In the genomic region with DNA sequence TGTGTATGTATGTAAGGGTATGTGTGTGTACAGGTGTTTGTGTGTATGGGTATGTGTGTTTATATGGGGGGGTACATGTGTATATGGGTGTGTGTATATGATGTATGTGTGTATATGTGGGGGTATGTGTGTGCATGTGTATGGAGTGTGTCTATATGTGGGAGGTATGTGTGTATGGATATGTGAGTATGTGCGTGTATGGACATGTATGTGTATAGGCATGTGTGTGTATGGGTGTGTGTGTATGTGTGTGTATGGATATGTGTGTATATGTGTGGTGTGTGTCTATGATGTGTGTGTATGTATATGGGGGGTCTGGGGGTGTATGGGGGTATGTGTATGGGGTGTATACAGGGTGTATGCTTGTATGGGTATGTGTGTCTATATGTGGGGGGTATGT, we compare ENCODE assay signal across 28 mouse cellular contexts. TPM values are rescaled to one million over a fixed set of nuclear protein-coding genes. Genes with fewer than 3 reads are reported as not detected.
DNase-seq lines count a peak whose midpoint lies in the region; ATAC-seq lines count a peak whose summit lies in the region.
"Had no signal": no experiment of that assay in that cellular context is flagged by ENCODE, and none has a peak within 500 bp of the region (broad histone marks: within the 10 kb centered on the region; RNA-seq: fewer than 3 reads in every experiment).

No protein-coding gene starts in this region.

- H3K9ac ChIP-seq in embryonic facial prominence, embryonic 11.5 days (replicated peaks; ENCODE audit: low read length): no peak overlapping the region
- H3K9ac ChIP-seq in limb, embryonic 12.5 days (replicated peaks): no peak overlapping the region
- no peak overlapping the region for H3K9ac ChIP-seq in midbrain, embryonic 11.5 days (ENCODE audit: low read length)
- H3K9ac ChIP-seq in midbrain, embryonic 15.5 days: no peak overlapping the region
- H3K9ac ChIP-seq: embryonic facial prominence, embryonic 12.5 days; forebrain, embryonic 12.5 days; forebrain, embryonic 15.5 days; heart, embryonic 13.5 days; hindbrain, embryonic 12.5 days had no signal

- no peaks in the 10 kb centered on the region for H3K4me1 ChIP-seq in embryonic facial prominence, embryonic 11.5 days (ENCODE audit: control insufficient read depth, insufficient read depth, low read length)
- H3K4me1 ChIP-seq in embryonic facial prominence, embryonic 10.5 days: peaks cover 11% of the 10 kb centered on the region
- H3K4me1 ChIP-seq in limb, embryonic 12.5 days (replicated peaks): peaks cover 11% of the 10 kb centered on the region
- peaks cover 11% of the 10 kb centered on the region for H3K4me1 ChIP-seq in limb, embryonic 10.5 days
- H3K4me1 ChIP-seq in midbrain, embryonic 11.5 days (ENCODE audit: control insufficient read depth, insufficient read depth, low read length): peaks cover 6% of the 10 kb centered on the region; the same call in 1 of the 2 replicates
- peaks cover 2% of the 10 kb centered on the region; the same call in 1 of the 2 replicates for H3K4me1 ChIP-seq in midbrain, embryonic 15.5 days
- H3K4me1 ChIP-seq: forebrain, embryonic 15.5 days had no signal

- 0 out of 2 replicates have a peak, but pooled peaks have one; percentile 23 for ATAC-seq in embryonic facial prominence, embryonic 11.5 days (replicated peaks; ENCODE audit: insufficient number of reproducible peaks, low FRiP score, low TSS enrichment, low read depth)
- ATAC-seq in limb, embryonic 12.5 days (ENCODE audit: insufficient number of reproducible peaks, insufficient read depth, low FRiP score, low TSS enrichment, low read depth): 0 out of 2 replicates have a peak, but pooled peaks have one; percentile 66
- ATAC-seq in midbrain, embryonic 11.5 days (ENCODE audit: low FRiP score): no peak
- no peak for ATAC-seq in midbrain, embryonic 15.5 days (replicated peaks)
- ATAC-seq: activated CD4-positive, CD25-positive, alpha-beta regulatory T cell, adult 4 months; forebrain, embryonic 15.5 days; hindbrain, embryonic 16.5 days; inflammation-experienced regulatory T-cells, adult 6 months had no signal

- WGBS in embryonic facial prominence, embryonic 11.5 days: 88% methylated on average over 1 of the region's 1 CpGs
- 90% methylated on average over 1 of the region's 1 CpGs for WGBS in embryonic facial prominence, embryonic 10.5 days
- 94% methylated on average over 1 of the region's 1 CpGs for WGBS in limb, embryonic 12.5 days
- WGBS in limb, embryonic 10.5 days: 96% methylated on average over 1 of the region's 1 CpGs
- 90% methylated on average over 1 of the region's 1 CpGs for WGBS in midbrain, embryonic 11.5 days
- 96% methylated on average over 1 of the region's 1 CpGs for WGBS in midbrain, embryonic 15.5 days

- no peaks in the 10 kb centered on the region for H3K36me3 ChIP-seq in embryonic facial prominence, embryonic 11.5 days (replicated peaks; ENCODE audit: control insufficient read depth, insufficient read depth, low read depth, low read length)
- H3K36me3 ChIP-seq in embryonic facial prominence, embryonic 10.5 days (replicated peaks): no peaks in the 10 kb centered on the region
- no peaks in the 10 kb centered on the region for H3K36me3 ChIP-seq in limb, embryonic 12.5 days
- no peaks in the 10 kb centered on the region for H3K36me3 ChIP-seq in limb, embryonic 10.5 days
- no peaks in the 10 kb centered on the region for H3K36me3 ChIP-seq in midbrain, embryonic 11.5 days (ENCODE audit: control insufficient read depth, insufficient read depth, low read length)
- H3K36me3 ChIP-seq in midbrain, embryonic 15.5 days (replicated peaks): no peaks in the 10 kb centered on the region
- H3K36me3 ChIP-seq: embryonic facial prominence, embryonic 12.5 days; forebrain, embryonic 12.5 days; forebrain, embryonic 15.5 days; heart, embryonic 10.5 days; heart, embryonic 13.5 days; hindbrain, embryonic 12.5 days had no signal

- no peak for DNase-seq in embryonic facial prominence, embryonic 11.5 days (ENCODE audit: low spot score)
- DNase-seq in embryonic facial prominence, embryonic 10.5 days (ENCODE audit: low spot score): no peak
- DNase-seq in limb, embryonic 10.5 days (ENCODE audit: low spot score): no peak
- DNase-seq in midbrain, embryonic 11.5 days (ENCODE audit: low spot score, missing footprints): peak; percentile 37
- DNase-seq: adrenal gland, adult 8-10 months; adrenal gland, postnatal 25 days; cerebellum, adult 11-12 months; cerebellum, adult 8-10 months; cerebellum, postnatal 10 days; cerebellum, postnatal 36 days; embryo, embryonic 11 days; gastrocnemius, postnatal 25 days; heart, postnatal 14 days had no signal

- no peak overlapping the region for H3K27ac ChIP-seq in embryonic facial prominence, embryonic 11.5 days (replicated peaks; ENCODE audit: low read depth, low read length)
- no peak overlapping the region for H3K27ac ChIP-seq in embryonic facial prominence, embryonic 10.5 days (replicated peaks)
- H3K27ac ChIP-seq in limb, embryonic 12.5 days: no peak overlapping the region
- no peak overlapping the region for H3K27ac ChIP-seq in limb, embryonic 10.5 days
- no peak overlapping the region for H3K27ac ChIP-seq in midbrain, embryonic 11.5 days (ENCODE audit: low read depth, low read length)
- no peak overlapping the region for H3K27ac ChIP-seq in midbrain, embryonic 15.5 days
- H3K27ac ChIP-seq: embryonic facial prominence, embryonic 12.5 days; forebrain, embryonic 12.5 days; forebrain, embryonic 15.5 days; heart, adult 2 months; heart, embryonic 10.5 days; heart, embryonic 13.5 days; hindbrain, embryonic 12.5 days had no signal

- no peak overlapping the region for H3K4me3 ChIP-seq in embryonic facial prominence, embryonic 11.5 days (ENCODE audit: low read depth, low read length)
- H3K4me3 ChIP-seq in embryonic facial prominence, embryonic 10.5 days: no peak overlapping the region
- no peak overlapping the region for H3K4me3 ChIP-seq in limb, embryonic 12.5 days (replicated peaks)
- H3K4me3 ChIP-seq in limb, embryonic 10.5 days: no peak overlapping the region
- H3K4me3 ChIP-seq in midbrain, embryonic 11.5 days (ENCODE audit: low read depth, low read length): no peak overlapping the region
- no peak overlapping the region for H3K4me3 ChIP-seq in midbrain, embryonic 15.5 days
- H3K4me3 ChIP-seq: embryonic facial prominence, embryonic 12.5 days; erythroblast, embryonic 14.5 days; forebrain, embryonic 12.5 days; forebrain, embryonic 15.5 days; heart, adult 2 months; heart, embryonic 10.5 days; heart, embryonic 13.5 days; hindbrain, embryonic 12.5 days had no signal

- H3K9me3 ChIP-seq in embryonic facial prominence, embryonic 11.5 days (replicated peaks; ENCODE audit: control insufficient read depth, low read length): no peaks in the 10 kb centered on the region
- no peaks in the 10 kb centered on the region for H3K9me3 ChIP-seq in embryonic facial prominence, embryonic 10.5 days
- H3K9me3 ChIP-seq in limb, embryonic 12.5 days: no peaks in the 10 kb centered on the region
- no peaks in the 10 kb centered on the region for H3K9me3 ChIP-seq in limb, embryonic 10.5 days (replicated peaks)
- peaks cover 3% of the 10 kb centered on the region; the same call in 1 of the 2 replicates for H3K9me3 ChIP-seq in midbrain, embryonic 11.5 days (ENCODE audit: control insufficient read depth, low read length)
- H3K9me3 ChIP-seq in midbrain, embryonic 15.5 days: no peaks in the 10 kb centered on the region
- H3K9me3 ChIP-seq: embryonic facial prominence, embryonic 12.5 days; forebrain, embryonic 12.5 days; forebrain, embryonic 15.5 days; heart, embryonic 10.5 days; heart, embryonic 13.5 days; hindbrain, embryonic 12.5 days had no signal

- no peak overlapping the region for H3K4me2 ChIP-seq in embryonic facial prominence, embryonic 11.5 days (ENCODE audit: low read depth, low read length)
- H3K4me2 ChIP-seq in limb, embryonic 12.5 days: no peak overlapping the region
- no peak overlapping the region for H3K4me2 ChIP-seq in midbrain, embryonic 11.5 days
- no peak overlapping the region for H3K4me2 ChIP-seq in midbrain, embryonic 15.5 days
- H3K4me2 ChIP-seq: embryonic facial prominence, embryonic 12.5 days; forebrain, embryonic 12.5 days; forebrain, embryonic 15.5 days; heart, embryonic 13.5 days; hindbrain, embryonic 12.5 days had no signal

- no peaks in the 10 kb centered on the region for H3K27me3 ChIP-seq in embryonic facial prominence, embryonic 11.5 days (ENCODE audit: control insufficient read depth, insufficient read depth, low read length)
- H3K27me3 ChIP-seq in embryonic facial prominence, embryonic 10.5 days (replicated peaks; ENCODE audit: low read depth, poor library complexity, severe bottlenecking): no peaks in the 10 kb centered on the region
- H3K27me3 ChIP-seq in limb, embryonic 12.5 days: no peaks in the 10 kb centered on the region
- H3K27me3 ChIP-seq in limb, embryonic 10.5 days (ENCODE audit: low read depth, poor library complexity, severe bottlenecking): no peaks in the 10 kb centered on the region
- no peaks in the 10 kb centered on the region for H3K27me3 ChIP-seq in midbrain, embryonic 11.5 days (ENCODE audit: control insufficient read depth, insufficient read depth, low read length)
- H3K27me3 ChIP-seq in midbrain, embryonic 15.5 days (replicated peaks): no peaks in the 10 kb centered on the region
- H3K27me3 ChIP-seq: embryonic facial prominence, embryonic 12.5 days; forebrain, embryonic 15.5 days; heart, embryonic 13.5 days; hindbrain, embryonic 12.5 days had no signal

RNA-seq across cellular contexts. Expression of gene Gpam, which starts 1.4 kb away (rescaled TPM):
- 16.4 and 18.7 TPM in 2 replicates for polyA plus RNA-seq in embryonic facial prominence, embryonic 11.5 days (2014; fragmentation: Nextera tagmentation; extraction: Ambion mirVana)
- polyA plus RNA-seq in embryonic facial prominence, embryonic 10.5 days (2016; fragmentation: Nextera tagmentation; extraction: Ambion mirVana): 18.1 and 20.4 TPM in 2 replicates
- 18.2 and 20.4 TPM in 2 replicates for polyA plus RNA-seq in limb, embryonic 12.5 days (2016; fragmentation: Nextera tagmentation; extraction: Ambion mirVana)
- polyA plus RNA-seq in limb, embryonic 10.5 days (2016; fragmentation: Nextera tagmentation; extraction: Ambion mirVana): 15.8 and 16.2 TPM in 2 replicates
- polyA plus RNA-seq in midbrain, embryonic 11.5 days (2014; fragmentation: Nextera tagmentation; extraction: Ambion mirVana): 23.6 and 27.1 TPM in 2 replicates
- 24.6 and 25.8 TPM in 2 replicates for polyA plus RNA-seq in midbrain, embryonic 15.5 days (2015; fragmentation: Nextera tagmentation; extraction: Ambion mirVana)

RNA-seq across cellular contexts. Expression of gene Tectb, which starts 52.1 kb away (rescaled TPM):
- polyA plus RNA-seq in embryonic facial prominence, embryonic 11.5 days (2014; fragmentation: Nextera tagmentation; extraction: Ambion mirVana): not detected in 2 replicates
- not detected in 2 replicates for polyA plus RNA-seq in embryonic facial prominence, embryonic 10.5 days (2016; fragmentation: Nextera tagmentation; extraction: Ambion mirVana)
- polyA plus RNA-seq in limb, embryonic 12.5 days (2016; fragmentation: Nextera tagmentation; extraction: Ambion mirVana): not detected in 2 replicates
- polyA plus RNA-seq in limb, embryonic 10.5 days (2016; fragmentation: Nextera tagmentation; extraction: Ambion mirVana): not detected in 2 replicates
- 0.05 TPM in 1 of 2 replicates, not detected in the other for polyA plus RNA-seq in midbrain, embryonic 11.5 days (2014; fragmentation: Nextera tagmentation; extraction: Ambion mirVana)
- polyA plus RNA-seq in midbrain, embryonic 15.5 days (2015; fragmentation: Nextera tagmentation; extraction: Ambion mirVana): 0.22 and 0.46 TPM in 2 replicates
- polyA plus RNA-seq: activated CD4-positive, CD25-positive, alpha-beta regulatory T cell, adult 4 months; cortical plate, adult 2 months; erythroblast, embryonic 14.5 days; heart, embryonic 13.5 days; heart, embryonic 16.5 days; hindbrain, embryonic 16.5 days; inflammation-experienced regulatory T-cells, adult 6 months had no signal

Comparison
In these comparisons a context has a peak if more than half of its experiments do, and no peak if none do; other contexts are left out.
1. ATAC-seq: peak in embryonic facial prominence, embryonic 11.5 days (single experiment) and limb, embryonic 12.5 days (single experiment); none in midbrain, embryonic 11.5 days (single experiment) and midbrain, embryonic 15.5 days (single experiment).